Mouse (Mus musculus): ENCODE results near the gene 1700049E17Rik2. TPM values are rescaled to one million over a fixed set of nuclear protein-coding genes. Genes with fewer than 3 reads are reported as not detected.

1700049E17Rik2 gene
- polyA plus RNA-seq, 1 experiment from 2014 or later, result not detected

Other genes starting within 250 kb of the 1700049E17Rik2 start
- not detected in 2 replicates for gene Gm5798, start 224.6 kb upstream of the 1700049E17Rik2 start, polyA plus RNA-seq (2014; fragmentation: Nextera tagmentation; extraction: Ambion mirVana)
- gene Gm7945, start 186.8 kb upstream of the 1700049E17Rik2 start, polyA plus RNA-seq (2014; fragmentation: Nextera tagmentation; extraction: Ambion mirVana), result not detected in 2 replicates
- gene Gm6482, start 164.9 kb upstream of the 1700049E17Rik2 start, polyA plus RNA-seq (2014; fragmentation: Nextera tagmentation; extraction: Ambion mirVana), result not detected in 2 replicates
- gene Gm7954, start 119.7 kb upstream of the 1700049E17Rik2 start, polyA plus RNA-seq (2014; fragmentation: Nextera tagmentation; extraction: Ambion mirVana), result not detected in 2 replicates
- not detected in 2 replicates for gene Gm3486, start 83.7 kb upstream of the 1700049E17Rik2 start, polyA plus RNA-seq (2014; fragmentation: Nextera tagmentation; extraction: Ambion mirVana)
- gene Gm7970, start 17.6 kb upstream of the 1700049E17Rik2 start, polyA plus RNA-seq (2014; fragmentation: Nextera tagmentation; extraction: Ambion mirVana), result not detected in 2 replicates
- gene Gm3072, start 51.4 kb downstream of the 1700049E17Rik2 start, polyA plus RNA-seq (2014; fragmentation: Nextera tagmentation; extraction: Ambion mirVana), result not detected in 2 replicates
- not detected in 2 replicates for gene Gm3676, start 73.3 kb downstream of the 1700049E17Rik2 start, polyA plus RNA-seq (2014; fragmentation: Nextera tagmentation; extraction: Ambion mirVana)
- gene Gm8068, start 128.7 kb downstream of the 1700049E17Rik2 start, polyA plus RNA-seq (2014; fragmentation: Nextera tagmentation; extraction: Ambion mirVana), result not detected in 2 replicates
- gene Gm7929, start 177.4 kb downstream of the 1700049E17Rik2 start, polyA plus RNA-seq (2014; fragmentation: Nextera tagmentation; extraction: Ambion mirVana), result not detected in 2 replicates
- gene Gm47189, start 199.2 kb downstream of the 1700049E17Rik2 start, polyA plus RNA-seq (2014; fragmentation: Nextera tagmentation; extraction: Ambion mirVana), result not detected in 2 replicates